Comparison of ENCODE assay signal across 27 mouse cellular contexts in genomic region chr6:65878300-65878699, GRCm38 (mm10).
DNase-seq lines count a peak whose midpoint lies in the region; ATAC-seq lines count a peak whose summit lies in the region.
"Had no signal": no experiment of that assay in that cellular context is flagged by ENCODE, and none has a peak within 500 bp of the region (broad histone marks: within the 10 kb centered on the region; RNA-seq: fewer than 3 reads in every experiment).

No protein-coding gene starts in this region.

- H3K4me3 ChIP-seq in lung, embryonic 15.5 days: no peak overlapping the region
- H3K4me3 ChIP-seq in midbrain, embryonic 14.5 days (replicated peaks; ENCODE audit: low read depth, low read length): no peak overlapping the region
- H3K4me3 ChIP-seq: embryonic facial prominence, embryonic 10.5 days; embryonic facial prominence, embryonic 13.5 days; erythroblast, embryonic 14.5 days; forebrain, embryonic 12.5 days; forebrain, embryonic 15.5 days; gastrocnemius, adult 2 months; hindbrain, embryonic 12.5 days; hindbrain, embryonic 15.5 days had no signal

- no peaks in the 10 kb centered on the region for H3K9me3 ChIP-seq in lung, embryonic 15.5 days
- no peaks in the 10 kb centered on the region for H3K9me3 ChIP-seq in midbrain, embryonic 14.5 days (ENCODE audit: control insufficient read depth, low read length)
- H3K9me3 ChIP-seq: embryonic facial prominence, embryonic 10.5 days; embryonic facial prominence, embryonic 13.5 days; forebrain, embryonic 12.5 days; forebrain, embryonic 15.5 days; hindbrain, embryonic 12.5 days; hindbrain, embryonic 15.5 days had no signal

- intact Hi-C loops in heart, postnatal 10 days (cut with DNase I): no loop called here
- intact Hi-C loops in heart, postnatal 14 days (cut with DNase I): loop anchor here (10.0 kb wide), 1 partner anchor 577 kb away; no protein-coding TSS in a partner anchor

- 44% methylated on average over 1 of the region's 1 CpGs for WGBS in lung, embryonic 15.5 days
- WGBS in midbrain, embryonic 14.5 days: 90% methylated on average over 1 of the region's 1 CpGs

- peak; percentile 10 to 12 for DNase-seq in heart, postnatal 10 days
- DNase-seq in heart, postnatal 14 days: no peak
- peak; percentile 50 for DNase-seq in lung, postnatal 10 days
- peak; percentile 52 for DNase-seq in lung, postnatal 36 days
- no peak for DNase-seq in midbrain, embryonic 14.5 days
- DNase-seq: adrenal gland, adult 8-10 months; adrenal gland, postnatal 25 days; cerebellum, adult 11-12 months; cerebellum, adult 8-10 months; cerebellum, postnatal 10 days; cerebellum, postnatal 36 days; embryo, embryonic 11 days; gastrocnemius, adult 2 months; gastrocnemius, postnatal 14 days; heart, adult 11 months; heart, postnatal 4 days had no signal

- no peak overlapping the region for H3K4me2 ChIP-seq in lung, embryonic 15.5 days
- H3K4me2 ChIP-seq in midbrain, embryonic 14.5 days (ENCODE audit: low read length): no peak overlapping the region
- H3K4me2 ChIP-seq: embryonic facial prominence, embryonic 13.5 days; forebrain, embryonic 12.5 days; forebrain, embryonic 15.5 days; heart, embryonic 11.5 days; hindbrain, embryonic 12.5 days; hindbrain, embryonic 15.5 days had no signal

- ATAC-seq in lung, embryonic 15.5 days (ENCODE audit: borderline replicate concordance, extremely low read depth, low FRiP score, low TSS enrichment): peak; percentile 52; the same call in 1 of the 2 replicates
- ATAC-seq in frontal cortex, adult (ENCODE audit: low TSS enrichment): no peak
- ATAC-seq in midbrain, embryonic 14.5 days (ENCODE audit: low FRiP score, low TSS enrichment): no peak
- ATAC-seq: activated CD4-positive, CD25-positive, alpha-beta regulatory T cell, adult 4 months; forebrain, embryonic 15.5 days had no signal

- no peak overlapping the region for H3K9ac ChIP-seq in lung, embryonic 15.5 days
- no peak overlapping the region for H3K9ac ChIP-seq in midbrain, embryonic 14.5 days (replicated peaks; ENCODE audit: low read length)
- H3K9ac ChIP-seq: embryonic facial prominence, embryonic 13.5 days; forebrain, embryonic 12.5 days; forebrain, embryonic 15.5 days; hindbrain, embryonic 12.5 days; hindbrain, embryonic 15.5 days had no signal

- H3K27me3 ChIP-seq in lung, embryonic 15.5 days: no peaks in the 10 kb centered on the region
- H3K27me3 ChIP-seq in midbrain, embryonic 14.5 days (ENCODE audit: control insufficient read depth, insufficient read depth, low read length): no peaks in the 10 kb centered on the region
- H3K27me3 ChIP-seq: embryonic facial prominence, embryonic 13.5 days; forebrain, embryonic 12.5 days; forebrain, embryonic 15.5 days; hindbrain, embryonic 12.5 days; hindbrain, embryonic 15.5 days had no signal

- no peak overlapping the region for H3K27ac ChIP-seq in lung, embryonic 15.5 days
- H3K27ac ChIP-seq in midbrain, embryonic 14.5 days (replicated peaks; ENCODE audit: low read depth, low read length): no peak overlapping the region
- H3K27ac ChIP-seq: embryonic facial prominence, embryonic 10.5 days; embryonic facial prominence, embryonic 13.5 days; forebrain, embryonic 12.5 days; forebrain, embryonic 15.5 days; gastrocnemius, adult 2 months; hindbrain, embryonic 12.5 days; hindbrain, embryonic 15.5 days had no signal

- H3K36me3 ChIP-seq in lung, embryonic 15.5 days: peaks cover 5% of the 10 kb centered on the region; the same call in 1 of the 2 replicates
- no peaks in the 10 kb centered on the region for H3K36me3 ChIP-seq in midbrain, embryonic 14.5 days (ENCODE audit: control insufficient read depth, insufficient read depth, low read length)
- H3K36me3 ChIP-seq: forebrain, embryonic 12.5 days; forebrain, embryonic 15.5 days; hindbrain, embryonic 12.5 days; hindbrain, embryonic 15.5 days had no signal

- 0 out of 2 replicates have a peak, but pooled peaks cover 2% of the 10 kb centered on the region for H3K4me1 ChIP-seq in lung, embryonic 15.5 days
- H3K4me1 ChIP-seq in midbrain, embryonic 14.5 days (ENCODE audit: control insufficient read depth, insufficient read depth, low read length): no peaks in the 10 kb centered on the region
- H3K4me1 ChIP-seq: embryonic facial prominence, embryonic 10.5 days; embryonic facial prominence, embryonic 13.5 days; forebrain, embryonic 15.5 days; hindbrain, embryonic 12.5 days; hindbrain, embryonic 15.5 days had no signal

Comparison
In these comparisons a context has a peak if more than half of its experiments do, and no peak if none do; other contexts are left out.
1. DNase-seq: peak in heart, postnatal 10 days (2 of 2), lung, postnatal 10 days (single experiment) and lung, postnatal 36 days (single experiment); none in heart, postnatal 14 days (0 of 2) and midbrain, embryonic 14.5 days (single experiment).